Mouse (Mus musculus) adrenal gland, postnatal 4 days (tissue): Measurements from ENCODE around the gene Ezr. TPM values are rescaled to one million over a fixed set of nuclear protein-coding genes. Genes with fewer than 3 reads are reported as not detected.

Experiments used
- DNase-seq, 2 experiments: peaks; one replicate each; pipeline ENCODE4 v3.0.0; 2021 to 2022; ENCODE audit warnings: low spot score in 2 of 2, mixed read lengths in 2 of 2
- total RNA-seq, 2 experiments: library from RNA; stranded (reverse); gene quantifications; 2 replicates each; pipeline ENCODE4 v1.2.3; 2021

Ezr gene
- total RNA-seq, 2 experiments from 2014 or later = 23.7 to 60.5 TPM

DNA sequence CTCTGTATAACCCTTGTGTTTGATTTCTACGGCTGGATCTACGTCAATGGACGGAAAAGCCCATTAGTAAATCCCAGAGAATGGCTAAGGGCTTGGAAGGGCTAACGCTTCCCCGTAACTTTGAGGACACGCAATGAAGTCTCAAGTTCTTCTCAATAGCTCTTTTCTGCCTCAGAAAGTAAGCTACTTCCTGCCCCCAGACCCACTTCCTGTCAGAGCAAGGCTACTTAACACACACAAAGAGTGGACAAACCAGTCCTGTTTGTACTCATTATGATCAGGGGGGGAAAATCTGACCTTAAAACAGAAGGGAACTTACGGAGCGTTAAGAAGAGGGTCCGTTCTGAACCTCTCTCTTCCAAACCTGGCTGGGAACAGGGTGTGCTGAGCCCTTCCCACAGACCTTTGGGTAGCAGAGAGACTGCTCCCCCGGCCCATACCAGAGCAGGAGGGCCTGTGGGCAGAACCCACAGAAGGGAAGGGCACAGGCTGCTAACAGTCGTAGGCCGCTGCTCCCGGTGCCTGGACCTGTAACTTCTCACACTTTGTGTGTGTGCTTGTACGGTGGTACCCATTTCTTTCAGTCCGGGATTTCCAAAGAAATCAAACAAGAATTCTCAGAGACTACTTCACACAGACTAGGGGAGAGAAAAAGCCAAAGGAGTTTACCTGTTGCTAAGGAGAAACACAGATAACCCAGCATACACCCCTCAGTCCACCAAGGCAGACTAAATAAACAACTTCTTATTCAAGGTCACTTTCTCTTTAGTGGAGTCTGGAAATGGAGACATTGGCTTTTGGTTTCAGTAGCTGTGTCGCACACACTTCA lies 10.7 kb downstream of the Ezr start:
- no peak for DNase-seq

DNA sequence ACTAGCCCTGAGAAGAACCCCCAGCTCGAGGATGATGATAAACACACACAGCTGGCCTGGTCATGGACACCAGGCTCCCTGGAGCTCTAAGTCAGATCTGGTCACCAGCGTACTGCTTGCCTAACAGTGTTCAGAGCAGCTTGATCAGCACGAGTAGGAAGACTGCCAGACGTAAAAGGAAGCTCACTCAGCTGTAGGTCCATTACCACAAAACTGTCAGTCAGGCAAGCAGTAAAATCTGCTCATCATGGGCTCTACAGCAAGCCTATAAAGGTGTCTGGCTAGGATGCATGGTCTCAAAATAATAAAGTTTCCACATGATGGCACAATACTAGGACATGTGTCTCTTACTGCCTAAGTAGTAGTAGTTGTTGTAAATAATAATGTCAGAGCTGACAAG lies 13.0 kb downstream of the Ezr start:
- DNase-seq = no peak

- no peak for DNase-seq
These were observed 14.2 kb downstream of the Ezr start for GRCm38 (mm10) chr17:6768301-6768788.

DNA sequence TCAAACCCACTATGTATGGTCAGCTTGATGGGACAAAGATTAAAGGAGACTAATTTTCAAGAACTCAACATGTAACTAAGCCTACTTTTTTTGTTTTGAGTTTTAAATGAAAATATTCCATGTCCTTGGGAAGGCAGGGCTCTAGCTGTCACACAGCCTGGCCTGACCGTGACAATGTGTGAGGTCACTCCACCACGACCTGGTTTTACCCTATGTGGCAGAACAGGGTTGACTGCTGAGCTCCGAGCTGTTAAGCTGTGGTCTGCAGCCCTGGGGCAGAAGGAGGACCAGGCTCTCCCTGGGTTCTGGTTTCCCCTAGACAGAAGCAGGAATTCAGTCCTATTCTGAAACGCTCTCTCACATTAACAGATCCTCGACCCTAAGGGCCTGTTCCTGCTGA lies 14.8 kb downstream of the Ezr start:
- no peak for DNase-seq

DNA sequence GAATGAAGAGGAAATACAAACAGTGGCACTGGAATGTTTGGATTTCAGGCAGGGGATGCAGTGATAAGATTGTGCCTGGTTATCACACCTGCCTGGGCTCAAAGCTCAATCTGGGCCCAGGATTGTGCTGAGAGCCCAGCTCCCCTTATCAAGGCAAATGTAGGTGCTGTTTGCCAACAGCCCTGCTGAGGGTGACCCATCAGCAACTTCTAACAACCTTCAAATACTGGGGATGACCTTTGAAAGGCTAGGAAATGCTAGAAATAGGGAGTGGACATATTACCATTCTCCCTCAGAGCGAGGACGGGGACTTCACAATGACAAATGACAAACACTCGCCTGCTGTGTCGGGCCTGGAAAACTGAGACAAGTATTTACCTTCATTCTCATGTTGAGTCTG lies 15.8 kb downstream of the Ezr start:
- DNase-seq = no peak

- no peak for DNase-seq
These were observed 16.7 kb downstream of the Ezr start for GRCm38 (mm10) chr17:6765886-6766285.

DNA sequence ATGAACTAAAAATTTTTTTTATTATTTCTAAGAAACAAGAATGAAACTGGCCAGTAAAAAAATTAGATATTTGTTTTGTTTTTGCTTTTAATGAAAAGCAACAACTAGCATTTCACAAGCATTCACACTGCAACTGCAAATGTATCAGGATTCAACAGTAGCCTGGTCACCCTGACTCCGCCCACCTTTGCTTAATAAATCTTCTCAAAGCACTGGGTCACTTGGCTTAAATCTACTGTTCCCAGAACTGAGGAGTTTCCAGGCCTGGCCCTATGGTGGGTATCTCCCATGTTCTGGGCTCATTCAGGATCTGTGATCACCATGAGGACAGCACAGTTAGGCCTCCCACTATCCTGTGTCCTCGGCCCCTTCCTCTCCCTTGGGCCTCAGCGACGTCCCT lies 17.9 kb downstream of the Ezr start:
- no peak for DNase-seq

- DNase-seq = no peak
These were observed 18.4 kb downstream of the Ezr start for GRCm38 (mm10) chr17:6764227-6764593.

DNA sequence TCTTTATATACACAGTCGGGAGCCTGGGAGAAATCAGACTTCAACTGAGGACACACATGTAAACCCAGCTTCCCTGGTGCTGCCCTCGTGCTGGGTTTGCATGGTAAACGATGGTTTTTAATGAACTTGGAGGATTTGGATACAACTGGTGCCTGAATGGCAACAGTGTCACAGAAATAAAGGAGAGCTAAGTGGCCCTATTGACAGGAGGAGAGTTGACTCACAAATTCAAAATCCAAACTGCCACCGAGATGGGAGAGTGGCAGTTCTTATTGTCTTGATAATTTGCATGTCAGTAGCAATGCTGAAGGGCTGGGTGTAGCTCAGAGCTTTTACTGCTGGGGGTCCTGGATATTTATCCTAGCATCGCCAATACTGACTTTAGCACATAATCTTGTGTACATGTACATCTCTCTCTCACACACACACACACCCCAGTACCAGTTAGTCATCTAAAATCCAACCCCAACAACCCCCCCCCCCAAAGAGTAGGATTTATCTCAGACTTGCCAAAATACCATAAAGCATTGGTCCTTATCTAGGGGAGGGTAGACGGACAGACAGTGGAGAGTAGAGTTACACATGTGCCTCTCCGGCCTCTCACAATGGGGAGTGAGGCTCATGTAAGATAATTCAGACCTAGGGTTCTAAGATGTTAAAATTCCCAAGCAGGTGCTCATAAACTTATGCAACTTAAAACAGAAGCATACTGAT lies 18.9 kb downstream of the Ezr start:
- no peak for DNase-seq

GRCm38 (mm10) chr17:6759717-6760292 lies 22.8 kb downstream of the Ezr start:
- DNase-seq = no peak

GRCm38 (mm10) chr17:6758845-6759244 lies 23.7 kb downstream of the Ezr start:
- no peak for DNase-seq

- no peak for DNase-seq
These were observed 24.7 kb downstream of the Ezr start for GRCm38 (mm10) chr17:6757902-6758301.

DNA sequence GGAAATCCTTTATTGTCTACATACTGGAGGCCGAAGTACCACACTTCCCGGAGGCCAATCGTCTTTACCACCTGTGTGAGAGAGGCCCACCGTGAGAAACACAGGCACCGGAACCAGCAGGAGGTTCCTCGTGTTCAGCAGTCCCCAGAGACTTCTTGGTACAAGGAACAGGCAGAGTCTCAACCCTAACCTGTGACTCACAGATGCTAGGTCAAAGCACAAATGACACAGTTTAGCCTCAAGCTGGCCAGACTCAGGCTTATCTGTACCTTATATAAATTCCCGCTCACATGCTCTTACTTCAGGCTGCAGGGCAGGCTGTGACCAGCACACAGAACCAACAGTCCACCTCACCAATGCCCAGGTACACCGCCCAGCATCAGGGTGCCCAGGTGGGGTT lies 26.7 kb downstream of the Ezr start:
- no peak for DNase-seq

DNA sequence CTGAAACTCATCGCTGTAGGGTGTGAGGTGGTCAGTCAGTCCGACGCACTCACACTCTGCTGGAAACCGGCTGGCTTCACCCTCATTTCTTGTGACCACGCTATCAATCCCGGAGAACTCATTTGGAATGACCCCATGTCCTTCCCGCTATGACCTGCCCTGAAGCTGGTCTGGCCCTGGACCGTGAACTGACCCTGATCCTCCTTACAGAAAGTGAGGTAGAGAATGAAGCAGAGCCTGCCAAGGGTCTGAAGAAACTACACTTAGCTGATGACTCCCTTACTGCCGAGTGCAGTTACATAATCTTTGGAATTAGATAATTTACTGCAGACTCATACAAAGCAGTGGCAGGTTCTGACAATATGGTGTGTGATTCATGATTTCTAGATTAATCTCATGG lies 27.4 kb downstream of the Ezr start:
- DNase-seq = no peak

- no peak for DNase-seq
These were observed 30.2 kb downstream of the Ezr start for GRCm38 (mm10) chr17:6752375-6752774.

GRCm38 (mm10) chr17:6751221-6751859 lies 31.2 kb downstream of the Ezr start:
- DNase-seq = no peak

DNA sequence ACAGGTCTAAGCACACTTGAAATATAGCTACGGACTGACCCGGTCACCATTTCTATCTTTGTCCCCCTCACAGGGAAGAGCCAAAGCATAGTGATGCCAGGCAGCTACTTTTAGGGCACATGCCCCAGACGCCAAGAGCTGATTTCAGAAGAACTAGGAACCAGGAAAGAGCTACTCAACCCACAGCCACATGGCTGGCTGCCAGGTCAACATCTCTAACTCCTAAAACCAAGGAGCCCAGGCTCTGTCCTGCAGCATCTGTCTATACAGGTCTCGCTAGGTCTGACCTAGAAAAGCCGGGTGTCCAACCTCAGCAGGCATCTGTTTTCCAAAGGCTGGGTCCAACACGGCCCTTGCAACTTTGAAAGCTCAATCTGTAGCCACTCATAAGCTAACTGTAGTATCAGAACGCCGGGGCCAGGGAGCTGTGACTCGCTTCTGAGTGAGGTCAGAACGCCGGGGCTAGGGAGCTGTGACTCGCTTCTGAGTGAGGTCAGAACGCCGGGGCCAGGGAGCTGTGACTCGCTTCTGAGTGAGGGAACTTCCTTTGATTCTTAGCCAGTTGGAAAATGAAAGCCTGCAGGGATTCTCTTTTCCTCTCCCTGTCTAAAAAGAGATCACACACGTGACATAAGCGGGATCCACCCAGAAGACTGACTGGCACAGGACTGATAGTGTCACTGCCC lies 33.7 kb downstream of the Ezr start:
- no peak for DNase-seq

- no peak for DNase-seq
These were observed 35.1 kb downstream of the Ezr start for GRCm38 (mm10) chr17:6747478-6747877.

DNA sequence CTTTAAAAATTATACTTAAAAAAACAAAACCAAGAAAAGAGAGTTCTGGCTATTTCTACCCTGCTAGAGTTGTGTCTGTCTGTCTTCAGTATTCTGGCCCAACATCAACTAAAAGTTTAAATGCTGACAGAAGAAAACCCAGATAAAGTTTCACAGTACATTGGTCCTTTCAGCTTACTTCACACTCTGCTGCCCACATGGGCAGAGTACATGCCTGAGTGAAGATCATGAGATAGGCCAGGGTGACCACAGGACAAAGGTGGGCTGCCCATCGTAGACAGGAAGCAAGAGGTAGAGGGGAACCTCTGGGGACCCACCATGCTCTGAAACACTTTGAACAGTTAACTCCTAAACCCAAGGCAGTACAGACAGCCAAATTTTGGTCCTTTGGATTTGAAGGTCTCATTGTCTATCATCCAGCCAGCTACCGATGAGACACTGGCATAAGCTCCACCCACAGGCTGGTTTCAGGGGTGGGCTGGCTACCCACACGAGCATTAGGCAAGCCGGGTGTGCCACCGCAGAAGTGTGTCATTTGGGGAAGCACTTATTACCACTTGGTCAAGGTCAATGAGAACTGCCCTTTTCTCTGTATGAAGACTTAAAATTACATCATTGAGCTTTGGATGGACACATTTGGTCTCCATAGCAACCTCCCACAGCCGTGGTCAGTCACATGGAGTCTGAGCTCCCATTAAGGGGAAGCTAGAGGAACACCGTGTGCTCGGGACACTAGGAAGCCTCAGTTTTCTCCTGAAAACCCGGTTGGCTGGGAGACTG lies 35.9 kb downstream of the Ezr start:
- DNase-seq = no peak

DNA sequence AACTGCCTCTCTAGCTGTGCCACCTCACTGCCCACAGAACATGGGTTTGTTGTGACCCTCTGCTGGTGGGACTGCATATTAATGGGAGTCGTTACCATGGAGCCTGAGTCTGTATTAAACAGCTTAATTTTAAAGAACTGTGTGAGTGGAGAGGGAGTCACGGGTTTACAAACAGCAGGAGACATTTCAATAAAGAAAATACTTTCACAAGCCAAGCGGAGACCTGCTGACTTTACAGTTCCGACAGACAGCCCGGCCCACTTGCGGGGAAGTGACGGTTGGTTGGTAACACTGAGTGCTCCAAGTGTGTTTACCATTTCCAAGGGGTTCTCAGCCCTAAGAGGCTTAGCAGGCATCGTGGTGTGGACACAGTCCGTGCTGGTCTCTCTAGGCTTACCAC lies 36.6 kb downstream of the Ezr start:
- no peak for DNase-seq
